Mouse (Mus musculus): Measurements from ENCODE around the gene Gm14597. TPM values are rescaled to one million over a fixed set of nuclear protein-coding genes. Genes with fewer than 3 reads are reported as not detected.
"Not testable (repeated sequence)": the region's sequence is repeated elsewhere in the genome, so short reads cannot be mapped to it uniquely, and the experiment has no call there.

Gm14597 gene
- polyA plus RNA-seq, 1 experiment from 2014 or later: not detected

- not testable (repeated sequence) for H3K9me3 ChIP-seq (replicated peaks); H3K4me1 ChIP-seq; H3K27ac ChIP-seq; ATAC-seq (ENCODE audit: low FRiP score); H3K4me2 ChIP-seq (replicated peaks); H3K36me3 ChIP-seq; H3K9ac ChIP-seq; H3K4me3 ChIP-seq; H3K27me3 ChIP-seq
- WGBS: 64% methylated on average over 3 of the region's 4 CpGs
Measured at GRCm38 (mm10) chrX:53583404-53583803, 25.4 kb downstream of the Gm14597 start.

- not testable (repeated sequence) for H3K4me2 ChIP-seq (replicated peaks); H3K27me3 ChIP-seq; H3K9ac ChIP-seq; H3K9me3 ChIP-seq (replicated peaks); H3K4me3 ChIP-seq; H3K36me3 ChIP-seq; H3K27ac ChIP-seq; H3K4me1 ChIP-seq; ATAC-seq (ENCODE audit: low FRiP score)
- 81% methylated on average over 2 of the region's 4 CpGs for WGBS
Measured at GRCm38 (mm10) chrX:53581407-53581806, 27.4 kb downstream of the Gm14597 start.

GRCm38 (mm10) chrX:53579311-53579710, 29.5 kb downstream of the Gm14597 start:
- Histone ChIP-seq H3K4me3 (no peak overlapping the region), H3K27me3 (no peaks in the 10 kb centered on the region), H3K27ac (no peak overlapping the region), H3K4me2 (replicated peaks) (no peak overlapping the region), H3K9me3 (replicated peaks) (no peaks in the 10 kb centered on the region), H3K36me3 (no peaks in the 10 kb centered on the region), H3K9ac (no peak overlapping the region), H3K4me1 (no peaks in the 10 kb centered on the region)
- ATAC-seq (ENCODE audit: low FRiP score): no peak
- 94% methylated on average over 1 of the region's 1 CpGs for WGBS

Other genes starting within 250 kb of the Gm14597 start
- gene Mospd1, start 238.5 kb downstream of the Gm14597 start, polyA plus RNA-seq (2016; fragmentation: Nextera tagmentation; extraction: Ambion mirVana): 52.8 and 59.2 TPM in 2 replicates
- gene Etd, start 174.1 kb downstream of the Gm14597 start, polyA plus RNA-seq (2016; fragmentation: Nextera tagmentation; extraction: Ambion mirVana): not detected in 2 replicates
- 98.0 and 99.3 TPM in 2 replicates for gene Rtl8c, start 947 bp downstream of the Gm14597 start, polyA plus RNA-seq (2016; fragmentation: Nextera tagmentation; extraction: Ambion mirVana)
- 131 and 132 TPM in 2 replicates for gene Rtl8a, start 34.7 kb upstream of the Gm14597 start, polyA plus RNA-seq (2016; fragmentation: Nextera tagmentation; extraction: Ambion mirVana)
- gene Rtl8b, start 61.4 kb upstream of the Gm14597 start, polyA plus RNA-seq (2016; fragmentation: Nextera tagmentation; extraction: Ambion mirVana): 97.0 and 107 TPM in 2 replicates
- gene 4930502E18Rik, start 115.8 kb upstream of the Gm14597 start, polyA plus RNA-seq (2016; fragmentation: Nextera tagmentation; extraction: Ambion mirVana): 0.19 and 0.33 TPM in 2 replicates
- not detected in 2 replicates for gene 1700013H16Rik, start 148.9 kb upstream of the Gm14597 start, polyA plus RNA-seq (2016; fragmentation: Nextera tagmentation; extraction: Ambion mirVana)
- gene Zfp36l3, start 167.4 kb upstream of the Gm14597 start, polyA plus RNA-seq (2016; fragmentation: Nextera tagmentation; extraction: Ambion mirVana): not detected in 2 replicates
- 1.7 and 3.1 TPM in 2 replicates for gene Xlr, start 188.7 kb upstream of the Gm14597 start, polyA plus RNA-seq (2016; fragmentation: Nextera tagmentation; extraction: Ambion mirVana)